Mouse (Mus musculus) liver, embryonic 16.5 days (tissue): ENCODE data around the gene Slc22a8. TPM values are rescaled to one million over a fixed set of nuclear protein-coding genes. Genes with fewer than 3 reads are reported as not detected.

ENCODE experiments used
- ATAC-seq: fragments of 200-750 bp; cut with Nextera tagmentation; 2 replicates; pipeline ENCODE4 v1.8.0; 2017; ENCODE audit warnings: low read depth, mild to moderate bottlenecking, moderate number of reproducible peaks, moderate library complexity
- H3K27ac ChIP-seq: fragments of 300-500 bp; sonication (generic); 2 replicates; pipeline ENCODE4 v1.5.1; 2014; ENCODE audit warnings: mild to moderate bottlenecking, low read length
- H3K27me3 ChIP-seq: fragments of 300-500 bp; sonication (generic); 2 replicates; pipeline ENCODE4 v1.6.1; 2014; ENCODE audit warnings: low read depth, low read length, mixed read lengths; ENCODE audit not compliant: control insufficient read depth, insufficient read depth
- H3K36me3 ChIP-seq: fragments of 300-500 bp; sonication (generic); 2 replicates; pipeline ENCODE4 v1.6.1; 2014; ENCODE audit warnings: mild to moderate bottlenecking; ENCODE audit not compliant: control insufficient read depth, insufficient read depth
- H3K4me1 ChIP-seq: fragments of 300-500 bp; sonication (generic); 2 replicates; pipeline ENCODE4 v1.6.1; 2014; ENCODE audit warnings: low read depth, low read length, mixed read lengths; ENCODE audit not compliant: control insufficient read depth
- H3K4me2 ChIP-seq: fragments of 300-500 bp; sonication (generic); 2 replicates; pipeline ENCODE4 v1.6.1; 2014; ENCODE audit warnings: low read depth, low read length, mixed read lengths
- H3K4me3 ChIP-seq: fragments of 300-500 bp; sonication (generic); 2 replicates; pipeline ENCODE4 v1.5.1; 2014; ENCODE audit warnings: low read depth, mild to moderate bottlenecking, low read length
- H3K9ac ChIP-seq: fragments of 300-500 bp; sonication (generic); 2 replicates; pipeline ENCODE4 v1.6.1; 2014; ENCODE audit warnings: low read depth, low read length
- H3K9me3 ChIP-seq: fragments of 300-500 bp; sonication (generic); replicated peaks from 2 replicates; pipeline ENCODE4 v1.6.1; 2016; ENCODE audit warnings: low read length; ENCODE audit not compliant: control insufficient read depth
- WGBS: fragments of 180-500 bp; shearing (Covaris S2); extraction: QIAGEN DNeasy Blood & Tissue Kit; methylation state at CpG from one replicate; pipeline ENCODE4 v1.1.7; 2014; ENCODE audit not compliant: insufficient replicate concordance; 5-methylcytosine and 5-hydroxymethylcytosine counted together
- polyA plus RNA-seq: library from polyadenylated mRNA; unstranded; fragments of >200 nt; fragmentation: Nextera tagmentation; extraction: Ambion mirVana; gene quantifications from 2 replicates; pipeline ENCODE4 v1.2.1, GENCODE M21; 2015

The Slc22a8 gene
- polyA plus RNA-seq, 1 experiment from 2014 or later = 2.4 TPM

GRCm38 (mm10) chr19:8605241-8605558 is 14.1 kb downstream of the Slc22a8 start:
- Histone ChIP-seq H3K4me3 (no peak overlapping the region), H3K9ac (no peak overlapping the region), H3K4me2 (no peak overlapping the region), H3K9me3 (no peaks in the 10 kb centered on the region), H3K36me3 (no peaks in the 10 kb centered on the region), H3K27ac (no peak overlapping the region), H3K27me3 (no peaks in the 10 kb centered on the region), H3K4me1 (peaks cover 41% of the 10 kb centered on the region)
- peak; percentile 30 for ATAC-seq
- WGBS = 22% methylated on average over 3 of the region's 3 CpGs

DNA sequence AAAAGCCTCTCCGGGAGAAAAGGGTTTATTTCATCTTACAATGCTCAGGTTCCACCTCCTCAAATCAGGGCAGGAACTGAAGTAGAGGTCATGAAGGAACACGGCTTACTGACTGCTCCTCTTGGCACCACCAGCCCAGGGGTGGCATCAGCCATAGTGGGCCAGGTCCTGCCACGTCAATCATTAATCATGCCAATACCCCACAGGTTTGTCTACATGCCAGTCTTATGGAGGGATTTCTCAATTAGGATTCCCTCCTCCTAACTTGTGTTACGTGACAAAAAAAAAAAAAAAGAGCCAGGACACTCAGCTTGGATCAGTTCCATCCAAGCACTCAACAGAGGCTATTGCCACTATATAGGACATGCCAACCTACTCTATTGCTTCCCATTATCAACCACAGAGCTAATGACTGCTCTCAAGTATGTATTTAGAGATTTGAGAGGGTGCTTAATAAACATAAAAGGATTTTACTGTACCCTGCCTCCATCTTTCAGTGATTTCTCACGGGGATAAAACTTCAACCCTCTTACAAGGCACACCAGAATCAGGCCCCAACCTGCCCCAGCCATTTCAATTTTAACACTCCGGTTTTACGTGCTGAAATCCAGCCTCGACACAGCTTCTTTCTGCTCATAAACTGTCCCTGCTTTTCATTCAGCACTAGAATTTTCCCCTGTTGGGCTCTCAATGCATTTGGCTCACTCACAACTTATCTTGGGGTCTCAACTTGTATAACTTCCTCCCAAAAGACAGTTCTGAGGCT is 20.5 kb downstream of the Slc22a8 start:
- 66% methylated on average over 8 of the region's 8 CpGs for WGBS
- H3K4me3 ChIP-seq = no peak overlapping the region
- H3K27ac ChIP-seq = no peak overlapping the region

GRCm38 (mm10) chr19:8613111-8613510 is 22.1 kb downstream of the Slc22a8 start:
- 63% methylated on average over 2 of the region's 2 CpGs for WGBS
- Histone ChIP-seq H3K9ac (no peak overlapping the region), H3K9me3 (no peaks in the 10 kb centered on the region), H3K27me3 (no peaks in the 10 kb centered on the region), H3K4me3 (no peak overlapping the region), H3K36me3 (no peaks in the 10 kb centered on the region), H3K27ac (no peak overlapping the region), H3K4me2 (no peak overlapping the region), H3K4me1 (no peaks in the 10 kb centered on the region)
- ATAC-seq = no peak

More for the DNA sequence above, 20.5 kb downstream of the Slc22a8 start:
- Histone ChIP-seq H3K4me1 (no peaks in the 10 kb centered on the region), H3K36me3 (no peaks in the 10 kb centered on the region), H3K9ac (no peak overlapping the region), H3K27me3 (no peaks in the 10 kb centered on the region), H3K4me2 (no peak overlapping the region), H3K9me3 (no peaks in the 10 kb centered on the region)
- ATAC-seq = no peak

- no peak for ATAC-seq
- Histone ChIP-seq H3K4me3 (no peak overlapping the region), H3K4me2 (no peak overlapping the region), H3K4me1 (no peaks in the 10 kb centered on the region), H3K27me3 (no peaks in the 10 kb centered on the region), H3K36me3 (no peaks in the 10 kb centered on the region), H3K27ac (no peak overlapping the region), H3K9ac (no peak overlapping the region), H3K9me3 (no peaks in the 10 kb centered on the region)
- 45% methylated on average over 2 of the region's 2 CpGs for WGBS
Observed at GRCm38 (mm10) chr19:8614343-8614742, 23.3 kb downstream of the Slc22a8 start.

GRCm38 (mm10) chr19:8616314-8616713 is 25.3 kb downstream of the Slc22a8 start:
- no peaks in the 10 kb centered on the region for H3K27me3 ChIP-seq
- no peaks in the 10 kb centered on the region for H3K9me3 ChIP-seq
- 34% methylated on average over 4 of the region's 4 CpGs for WGBS
- no peak overlapping the region for H3K4me2 ChIP-seq
- no peak overlapping the region for H3K27ac ChIP-seq
- no peak overlapping the region for H3K9ac ChIP-seq
- peak; percentile 37; the same call in 1 of the 2 replicates for ATAC-seq
- H3K36me3 ChIP-seq = no peaks in the 10 kb centered on the region
- no peak overlapping the region for H3K4me3 ChIP-seq
- H3K4me1 ChIP-seq = no peaks in the 10 kb centered on the region

- H3K4me2 ChIP-seq = no peak within 1 kb of the TSS
- no peak for ATAC-seq
- H3K4me3 ChIP-seq = no peak within 1 kb of the TSS
- no peaks in the 10 kb centered on the region for H3K27me3 ChIP-seq
- no peak within 1 kb of the TSS for H3K9ac ChIP-seq
- no peak within 1 kb of the TSS for H3K27ac ChIP-seq
- 41% methylated on average over 7 of the region's 7 CpGs for WGBS
- H3K9me3 ChIP-seq = no peaks in the 10 kb centered on the region
- no peaks in the 10 kb centered on the region for H3K36me3 ChIP-seq
- no peaks in the 10 kb centered on the region for H3K4me1 ChIP-seq
Observed at GRCm38 (mm10) chr19:8617904-8618303, 26.9 kb downstream of the Slc22a8 start, which contains the start of gene Slc22a6. Gene Slc22a6, plus strand, starts transcription at chr19:8618039.

- H3K27me3 ChIP-seq = no peaks in the 10 kb centered on the region
- WGBS = 73% methylated on average over 7 of the region's 7 CpGs
- H3K4me2 ChIP-seq = no peak overlapping the region
- no peak overlapping the region for H3K4me3 ChIP-seq
- no peak for ATAC-seq
- H3K27ac ChIP-seq = no peak overlapping the region
- H3K9ac ChIP-seq = no peak overlapping the region
- H3K36me3 ChIP-seq = no peaks in the 10 kb centered on the region
- H3K9me3 ChIP-seq = no peaks in the 10 kb centered on the region
- no peaks in the 10 kb centered on the region for H3K4me1 ChIP-seq
Observed at GRCm38 (mm10) chr19:8621098-8621497, 30.0 kb downstream of the Slc22a8 start.

GRCm38 (mm10) chr19:8630249-8630648 is 39.2 kb downstream of the Slc22a8 start:
- H3K27ac ChIP-seq = no peak overlapping the region
- 57% methylated on average over 2 of the region's 2 CpGs for WGBS

GRCm38 (mm10) chr19:8630826-8631225 is 39.8 kb downstream of the Slc22a8 start:
- no peaks in the 10 kb centered on the region for H3K36me3 ChIP-seq
- H3K4me2 ChIP-seq = no peak overlapping the region
- no peaks in the 10 kb centered on the region for H3K9me3 ChIP-seq
- no peak overlapping the region for H3K9ac ChIP-seq
- H3K4me3 ChIP-seq = no peak overlapping the region
- H3K27ac ChIP-seq = no peak overlapping the region
- ATAC-seq = no peak
- no peaks in the 10 kb centered on the region; the same call in 1 of the 2 replicates for H3K4me1 ChIP-seq
- no peaks in the 10 kb centered on the region for H3K27me3 ChIP-seq
- 51% methylated on average over 6 of the region's 6 CpGs for WGBS

More at GRCm38 (mm10) chr19:8630249-8630648, 39.2 kb downstream of the Slc22a8 start:
- Histone ChIP-seq H3K4me1 (no peaks in the 10 kb centered on the region; the same call in 1 of the 2 replicates), H3K4me2 (no peak overlapping the region), H3K9me3 (no peaks in the 10 kb centered on the region), H3K36me3 (no peaks in the 10 kb centered on the region), H3K27me3 (no peaks in the 10 kb centered on the region), H3K9ac (no peak overlapping the region), H3K4me3 (no peak overlapping the region)
- peak; percentile 62; the same call in 1 of the 2 replicates for ATAC-seq
